Mouse (Mus musculus) B cell, adult 2 months (primary cell): ENCODE measurements around the gene Zpr1.

Experiments used
- DNase-seq, 2 experiments: peaks; one replicate each; pipeline ENCODE4 v3.0.0; 2022

The Zpr1 gene

DNA sequence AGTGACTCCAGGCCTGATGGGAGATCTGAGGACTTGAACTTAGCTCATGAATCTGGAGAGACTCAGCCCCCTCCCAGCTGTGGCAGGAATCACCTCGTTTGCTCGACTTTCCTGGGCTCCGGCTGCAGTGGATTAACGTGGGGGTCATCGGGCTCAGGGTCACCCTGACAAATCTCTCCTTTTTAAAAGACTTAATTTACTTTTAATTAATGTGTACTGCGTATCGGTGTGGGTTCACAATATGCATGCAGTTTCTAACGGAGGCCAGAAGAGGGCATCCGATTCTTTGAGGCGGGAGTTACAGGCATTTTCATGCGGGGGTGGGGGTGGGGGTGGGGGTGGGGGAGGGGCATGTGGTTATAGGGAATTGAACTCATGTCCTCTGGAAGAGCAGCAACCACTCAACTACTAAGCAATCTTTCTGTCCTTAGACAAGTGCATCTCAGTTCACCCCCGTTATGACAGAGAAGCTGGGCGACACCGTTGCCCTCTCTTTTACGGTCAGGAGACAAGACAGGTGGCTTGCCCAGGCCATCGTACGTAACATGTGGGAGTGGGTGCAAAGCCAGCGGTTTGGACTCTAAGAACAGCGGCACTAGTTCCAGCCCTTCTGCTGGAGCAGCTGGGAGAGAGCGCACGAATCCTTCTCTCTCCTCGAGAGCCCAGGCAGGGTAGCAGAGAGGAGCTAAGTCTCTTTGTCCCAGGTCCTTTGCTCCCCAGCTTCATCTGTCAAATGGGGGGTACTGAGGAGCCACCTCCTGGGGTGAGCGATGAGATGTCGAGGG is 57.1 kb downstream of the Zpr1 start:
- DNase-seq: no peak

- DNase-seq: no peak
These were observed 57.7 kb downstream of the Zpr1 start for GRCm38 (mm10) chr9:46330586-46330895.

- no peak for DNase-seq
These were observed 58.4 kb downstream of the Zpr1 start for GRCm38 (mm10) chr9:46331301-46331700.
